Mouse (Mus musculus) forebrain, embryonic 13.5 days (tissue): ENCODE results near the gene Borcs8. TPM values are rescaled to one million over a fixed set of nuclear protein-coding genes. Genes with fewer than 3 reads are reported as not detected.
A peak's percentile ranks its signal among the peaks of the same experiment; 100 is the strongest.

ENCODE experiments used
- ATAC-seq: fragments of 200-750 bp; cut with Nextera tagmentation; 2 replicates; pipeline ENCODE4 v1.8.0; 2017
- H3K27ac ChIP-seq: fragments of 300-500 bp; sonication (generic); 2 replicates; pipeline ENCODE4 v1.5.1; 2015; ENCODE audit warnings: inconsistent platforms, mild to moderate bottlenecking, moderate library complexity
- H3K27me3 ChIP-seq: fragments of 300-500 bp; sonication (generic); 2 replicates; pipeline ENCODE4 v1.6.1; 2015; ENCODE audit warnings: mild to moderate bottlenecking, inconsistent platforms
- H3K36me3 ChIP-seq: fragments of 300-500 bp; sonication (generic); 2 replicates; pipeline ENCODE4 v1.6.1; 2015; ENCODE audit warnings: mild to moderate bottlenecking, inconsistent platforms; ENCODE audit not compliant: poor library complexity, severe bottlenecking
- H3K4me1 ChIP-seq: fragments of 300-500 bp; sonication (generic); 2 replicates; pipeline ENCODE4 v1.6.1; 2015; ENCODE audit warnings: inconsistent platforms
- H3K4me2 ChIP-seq: fragments of 300-500 bp; sonication (generic); 2 replicates; pipeline ENCODE4 v1.6.1; 2015; ENCODE audit warnings: inconsistent platforms, mild to moderate bottlenecking, moderate library complexity
- H3K4me3 ChIP-seq: fragments of 300-500 bp; sonication (generic); 2 replicates; pipeline ENCODE4 v1.5.1; 2015; ENCODE audit warnings: mild to moderate bottlenecking, inconsistent platforms
- H3K9ac ChIP-seq: fragments of 300-500 bp; sonication (generic); 2 replicates; pipeline ENCODE4 v1.6.1; 2015; ENCODE audit warnings: mild to moderate bottlenecking, inconsistent platforms
- H3K9me3 ChIP-seq: fragments of 300-500 bp; sonication (generic); replicated peaks from 2 replicates; pipeline ENCODE4 v1.6.1; 2016; ENCODE audit warnings: inconsistent platforms
- WGBS: fragments of 180-500 bp; shearing (Covaris S2); methylation state at CpG from one replicate; pipeline ENCODE4 v1.1.7; 2015; 5-methylcytosine and 5-hydroxymethylcytosine counted together
- microRNA-seq: library from miRNA; unstranded; fragments of <30 nt; microRNA quantifications from one replicate; pipeline ENCODE4, GENCODE M21; 2016
- polyA plus RNA-seq: library from polyadenylated mRNA; unstranded; fragments of >200 nt; fragmentation: Nextera tagmentation; extraction: Ambion mirVana; gene quantifications from 2 replicates; pipeline ENCODE4 v1.2.1, GENCODE M21; 2015

The Borcs8 gene
- polyA plus RNA-seq, 1 experiment from 2014 or later = 48.0 TPM

GRCm38 (mm10) chr8:70188707-70189106, 49.4 kb downstream of the Borcs8 start:
- ATAC-seq = no peak
- Histone ChIP-seq H3K27ac (no peak overlapping the region), H3K9ac (no peak overlapping the region), H3K9me3 (no peaks in the 10 kb centered on the region), H3K4me3 (no peak overlapping the region), H3K27me3 (no peaks in the 10 kb centered on the region), H3K4me1 (no peaks in the 10 kb centered on the region), H3K4me2 (no peak overlapping the region), H3K36me3 (0 out of 2 replicates have a peak, but pooled peaks cover 4% of the 10 kb centered on the region)
- WGBS = 69% methylated on average over 7 of the region's 7 CpGs

- no peaks in the 10 kb centered on the region for H3K9me3 ChIP-seq
- H3K27me3 ChIP-seq = no peaks in the 10 kb centered on the region
- peaks cover 7% of the 10 kb centered on the region; the same call in 1 of the 2 replicates for H3K4me1 ChIP-seq
- H3K27ac ChIP-seq = no peak overlapping the region
- no peak overlapping the region for H3K4me2 ChIP-seq
- no peak overlapping the region for H3K4me3 ChIP-seq
- H3K36me3 ChIP-seq = no peaks in the 10 kb centered on the region
- no peak for ATAC-seq
- WGBS = 74% methylated on average over 5 of the region's 5 CpGs
- H3K9ac ChIP-seq = peak overlapping the region; percentile 16; the same call in 1 of the 2 replicates
These were observed 53.9 kb downstream of the Borcs8 start for GRCm38 (mm10) chr8:70193238-70193637.

GRCm38 (mm10) chr8:70194191-70194590, 54.9 kb downstream of the Borcs8 start:
- no peak overlapping the region; the same call in 1 of the 2 replicates for H3K9ac ChIP-seq
- WGBS = 89% methylated on average over 3 of the region's 3 CpGs
- no peak overlapping the region for H3K4me2 ChIP-seq
- peaks cover 12% of the 10 kb centered on the region; the same call in 1 of the 2 replicates for H3K4me1 ChIP-seq
- no peaks in the 10 kb centered on the region for H3K27me3 ChIP-seq
- no peak overlapping the region for H3K27ac ChIP-seq
- H3K36me3 ChIP-seq = no peaks in the 10 kb centered on the region
- H3K9me3 ChIP-seq = no peaks in the 10 kb centered on the region
- H3K4me3 ChIP-seq = no peak overlapping the region
- no peak for ATAC-seq

- Histone ChIP-seq H3K9me3 (no peaks in the 10 kb centered on the region), H3K27ac (no peak overlapping the region), H3K9ac (no peak overlapping the region), H3K4me1 (peaks cover 20% of the 10 kb centered on the region; the same call in 1 of the 2 replicates), H3K36me3 (no peaks in the 10 kb centered on the region), H3K27me3 (no peaks in the 10 kb centered on the region), H3K4me2 (no peak overlapping the region), H3K4me3 (no peak overlapping the region)
- WGBS = 76% methylated on average over 2 of the region's 2 CpGs
- no peak for ATAC-seq
These were observed 56.5 kb downstream of the Borcs8 start for GRCm38 (mm10) chr8:70195762-70196161.

Small RNA genes within 50 kb of the gene (microRNA-seq; reads per million reads assigned to microRNA genes)
- not detected for gene Mir7066

Other genes starting within 250 kb of the Borcs8 start
- gene Tssk6, start 237.3 kb upstream of the Borcs8 start, polyA plus RNA-seq = 2.5 and 3.4 TPM in 2 replicates
- 172 and 183 TPM in 2 replicates for gene Ndufa13, start 236.9 kb upstream of the Borcs8 start, polyA plus RNA-seq
- 7.2 and 7.9 TPM in 2 replicates for gene Yjefn3, start 236.8 kb upstream of the Borcs8 start, polyA plus RNA-seq
- 29.5 and 31.7 TPM in 2 replicates for gene Gatad2a, start 143.1 kb upstream of the Borcs8 start, polyA plus RNA-seq
- gene Mau2, start 96.8 kb upstream of the Borcs8 start, polyA plus RNA-seq = 73.0 and 78.5 TPM in 2 replicates
- gene Sugp1, start 96.7 kb upstream of the Borcs8 start, polyA plus RNA-seq = 56.2 and 63.1 TPM in 2 replicates
- gene Tm6sf2, start 66.6 kb upstream of the Borcs8 start, polyA plus RNA-seq = 1.1 and 1.3 TPM in 2 replicates
- 0.14 and 0.16 TPM in 2 replicates for gene Hapln4, start 56.0 kb upstream of the Borcs8 start, polyA plus RNA-seq
- gene Ncan, start 18.6 kb upstream of the Borcs8 start, polyA plus RNA-seq = 100 and 102 TPM in 2 replicates
- 33.4 and 37.4 TPM in 2 replicates for gene Nr2c2ap, start 8.2 kb upstream of the Borcs8 start, polyA plus RNA-seq
- 12.2 and 14.2 TPM in 2 replicates for gene Rfxank, start 345 bp upstream of the Borcs8 start, polyA plus RNA-seq
- gene Mef2b, start 212 bp downstream of the Borcs8 start, polyA plus RNA-seq = 0.23 and 0.45 TPM in 2 replicates
- 50.2 and 59.5 TPM in 2 replicates for gene Tmem161a, start 32.9 kb downstream of the Borcs8 start, polyA plus RNA-seq
- gene Slc25a42, start 72.8 kb downstream of the Borcs8 start, polyA plus RNA-seq = 2.0 and 3.0 TPM in 2 replicates
- 75.9 and 76.7 TPM in 2 replicates for gene Sugp2, start 94.7 kb downstream of the Borcs8 start, polyA plus RNA-seq
- gene Armc6, start 95.0 kb downstream of the Borcs8 start, polyA plus RNA-seq = 52.8 and 60.1 TPM in 2 replicates
- gene Homer3, start 143.3 kb downstream of the Borcs8 start, polyA plus RNA-seq = 65.0 and 66.0 TPM in 2 replicates
- gene Ddx49, start 163.0 kb downstream of the Borcs8 start, polyA plus RNA-seq = 52.4 and 53.7 TPM in 2 replicates
- gene Cope, start 163.0 kb downstream of the Borcs8 start, polyA plus RNA-seq = 268 and 274 TPM in 2 replicates
- gene Cers1, start 176.3 kb downstream of the Borcs8 start, polyA plus RNA-seq = 18.2 and 20.1 TPM in 2 replicates
- gene Gdf1, start 190.3 kb downstream of the Borcs8 start, polyA plus RNA-seq = 0.89 and 2.5 TPM in 2 replicates
- 14.2 and 16.3 TPM in 2 replicates for gene Upf1, start 213.8 kb downstream of the Borcs8 start, polyA plus RNA-seq
- 0.18 and 0.35 TPM in 2 replicates for gene Comp, start 234.1 kb downstream of the Borcs8 start, polyA plus RNA-seq